Mouse (Mus musculus) CD4-positive, CD25-positive, alpha-beta regulatory T cell, adult 2 months (primary cell): ENCODE results near the gene Hspa12a.
"Not testable (repeated sequence)": the region's sequence is repeated elsewhere in the genome, so short reads cannot be mapped to it uniquely, and the experiment has no call there.

Experiments used
- DNase-seq: peaks from one replicate; pipeline ENCODE4 v3.0.0-alpha.2; 2012; ENCODE audit warnings: low read depth, low spot score

Hspa12a gene

DNA sequence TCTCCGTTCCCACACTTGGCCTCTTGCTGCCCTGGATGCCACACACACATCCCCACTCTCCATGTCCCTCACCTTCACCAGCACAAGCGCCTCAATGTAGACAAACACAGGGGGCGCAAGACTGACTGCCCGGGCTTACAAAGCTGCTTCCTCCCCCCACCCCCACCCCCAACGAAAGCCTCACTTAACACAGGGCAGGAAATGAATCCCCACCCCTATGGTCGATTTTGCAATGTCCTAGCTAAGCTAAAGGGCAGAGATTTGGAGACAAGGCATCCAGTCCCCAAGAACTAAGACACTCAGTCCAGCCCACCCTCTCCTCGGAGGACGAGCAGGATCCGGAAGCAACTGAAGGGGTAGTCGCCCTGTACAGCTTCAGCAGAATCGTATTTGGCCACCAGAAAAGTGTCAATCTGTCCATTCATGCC lies 32.5 kb downstream of the Hspa12a start:
- DNase-seq, result peak; percentile 38

DNA sequence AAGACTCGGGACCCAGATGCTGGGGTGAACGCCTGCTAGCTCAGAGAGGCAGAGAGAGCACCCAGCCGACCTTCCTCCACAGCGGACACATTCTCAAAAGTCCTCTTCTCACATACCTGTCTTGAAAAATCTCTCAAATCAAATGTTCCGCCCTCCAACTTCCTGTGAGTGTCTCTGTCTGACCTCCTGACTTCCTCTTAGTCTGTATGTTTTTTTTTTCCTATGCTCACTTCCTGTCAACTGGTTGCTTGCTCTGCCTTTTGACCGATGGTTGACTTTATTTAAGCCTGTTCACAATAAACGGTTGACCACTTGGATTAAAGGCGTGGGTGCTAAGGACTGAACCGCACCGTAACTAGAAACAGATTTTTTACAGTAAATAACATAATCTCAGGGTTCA lies 35.4 kb downstream of the Hspa12a start:
- peak; percentile 40 for DNase-seq

DNA sequence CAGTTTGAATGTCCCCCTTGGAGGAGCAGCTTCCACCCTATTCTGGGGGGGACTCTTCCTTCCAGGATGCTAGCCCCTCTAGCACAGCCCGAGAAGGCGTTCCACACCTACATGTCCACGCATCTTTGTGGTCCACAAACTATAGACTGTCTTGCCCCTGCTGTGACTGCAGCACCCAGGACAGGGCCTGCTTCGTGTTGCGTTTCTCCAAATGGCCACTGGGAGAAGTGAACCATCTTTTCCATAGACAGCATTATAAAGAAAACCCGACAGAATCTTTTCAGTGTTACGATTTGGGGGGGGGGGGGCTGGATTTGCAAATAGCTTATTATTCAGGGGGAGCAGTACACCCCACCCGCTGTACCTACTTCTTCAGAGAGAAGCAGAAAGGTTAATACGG lies 36.8 kb downstream of the Hspa12a start:
- no peak for DNase-seq

DNA sequence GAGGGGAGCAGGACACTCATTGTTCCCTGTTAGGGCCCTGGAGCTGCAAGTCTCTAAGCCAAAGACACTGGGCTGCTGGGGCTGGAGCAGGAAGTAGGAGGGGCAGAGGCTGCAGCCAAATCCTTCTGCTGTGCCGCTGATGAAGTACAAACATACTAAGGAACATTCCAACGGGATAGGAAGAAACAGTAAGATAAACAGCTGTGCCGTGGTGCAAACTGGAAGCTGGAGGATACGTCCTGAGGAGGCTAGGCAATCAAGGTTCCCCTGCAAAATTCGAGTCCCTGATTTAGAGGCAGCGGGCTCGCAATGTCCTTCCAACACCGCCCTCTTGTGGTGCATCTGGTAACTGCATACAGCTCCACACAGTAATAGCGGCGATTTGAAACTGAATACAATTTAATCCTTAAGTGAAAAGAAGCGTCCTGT lies 39.5 kb downstream of the Hspa12a start:
- peak; percentile 80 for DNase-seq

DNA sequence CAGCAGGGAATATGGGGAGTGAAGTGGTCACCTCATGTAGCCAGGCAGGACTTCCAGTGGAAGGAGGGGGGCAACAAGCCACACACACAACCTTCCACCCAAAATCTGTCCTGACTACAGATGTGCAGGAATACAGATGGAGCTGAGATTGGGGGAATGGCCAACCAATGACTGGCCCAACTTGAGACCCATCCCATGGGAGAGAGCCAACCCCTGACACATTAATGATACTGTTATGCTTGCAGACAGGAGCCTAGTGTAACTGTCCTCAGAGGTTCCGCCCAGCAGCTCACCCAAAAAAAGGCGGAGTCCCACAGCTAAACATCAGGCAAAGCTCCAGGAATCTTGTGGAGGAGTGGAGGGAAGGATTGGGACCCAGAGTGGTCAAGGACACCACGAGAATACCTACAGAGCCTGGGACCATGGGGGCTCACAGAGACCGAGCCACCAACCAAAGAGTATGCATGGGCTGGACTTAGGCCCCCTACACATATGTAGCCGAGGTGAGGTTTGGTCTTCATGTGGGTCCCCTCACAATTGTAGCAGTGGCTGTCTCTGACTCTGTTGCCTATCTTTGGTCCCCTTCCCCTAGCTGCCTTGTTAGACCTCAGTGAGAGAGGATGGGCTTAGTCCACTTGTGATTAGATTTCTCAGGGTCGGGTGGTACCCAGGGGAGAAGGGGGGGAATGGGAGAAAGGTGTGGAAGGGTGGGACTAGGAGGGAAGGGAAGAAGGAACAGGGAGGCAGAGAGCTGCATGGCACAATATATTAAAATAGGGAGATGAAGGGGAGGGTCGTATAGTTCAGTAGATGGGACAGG lies 40.2 kb downstream of the Hspa12a start:
- no peak for DNase-seq

DNA sequence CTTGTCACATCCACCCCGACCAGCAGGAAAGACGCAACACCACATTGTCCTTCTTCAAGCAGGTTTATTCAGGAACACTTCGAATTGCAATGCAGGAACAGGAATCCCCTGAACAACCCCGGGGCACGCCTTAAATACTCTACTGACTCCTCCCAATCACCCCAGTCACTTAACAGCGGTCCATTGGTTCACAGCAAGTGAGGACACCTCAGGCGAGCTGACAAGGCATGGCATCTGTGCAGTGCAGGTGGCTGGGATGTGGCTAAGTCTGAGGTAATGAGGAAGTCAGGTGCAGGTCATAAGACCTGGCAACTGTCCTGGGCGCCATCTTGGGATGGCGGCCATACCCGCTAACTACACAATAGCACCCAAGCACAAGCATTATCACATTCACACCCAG lies 43.0 kb downstream of the Hspa12a start:
- not testable (repeated sequence) for DNase-seq

DNA sequence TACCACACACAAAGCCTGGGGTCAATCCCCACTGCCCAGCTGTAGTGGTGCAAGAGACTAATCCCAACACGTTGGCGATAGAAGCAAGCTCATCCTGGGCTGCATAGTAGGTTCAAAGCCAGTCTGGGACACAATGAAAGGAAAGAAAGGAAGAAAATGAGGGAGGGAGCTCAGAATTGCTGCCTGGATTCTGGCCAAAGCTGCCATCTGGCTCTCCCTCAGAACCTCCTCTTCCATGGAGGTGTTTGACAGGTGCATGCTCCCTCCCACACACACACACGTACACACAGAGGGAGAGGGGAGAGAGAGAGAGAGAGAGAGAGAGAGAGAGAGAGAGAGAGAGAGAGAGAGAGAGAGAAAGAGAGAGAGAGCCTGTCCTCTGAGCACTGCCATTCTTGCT lies 47.2 kb downstream of the Hspa12a start:
- no peak for DNase-seq

DNA sequence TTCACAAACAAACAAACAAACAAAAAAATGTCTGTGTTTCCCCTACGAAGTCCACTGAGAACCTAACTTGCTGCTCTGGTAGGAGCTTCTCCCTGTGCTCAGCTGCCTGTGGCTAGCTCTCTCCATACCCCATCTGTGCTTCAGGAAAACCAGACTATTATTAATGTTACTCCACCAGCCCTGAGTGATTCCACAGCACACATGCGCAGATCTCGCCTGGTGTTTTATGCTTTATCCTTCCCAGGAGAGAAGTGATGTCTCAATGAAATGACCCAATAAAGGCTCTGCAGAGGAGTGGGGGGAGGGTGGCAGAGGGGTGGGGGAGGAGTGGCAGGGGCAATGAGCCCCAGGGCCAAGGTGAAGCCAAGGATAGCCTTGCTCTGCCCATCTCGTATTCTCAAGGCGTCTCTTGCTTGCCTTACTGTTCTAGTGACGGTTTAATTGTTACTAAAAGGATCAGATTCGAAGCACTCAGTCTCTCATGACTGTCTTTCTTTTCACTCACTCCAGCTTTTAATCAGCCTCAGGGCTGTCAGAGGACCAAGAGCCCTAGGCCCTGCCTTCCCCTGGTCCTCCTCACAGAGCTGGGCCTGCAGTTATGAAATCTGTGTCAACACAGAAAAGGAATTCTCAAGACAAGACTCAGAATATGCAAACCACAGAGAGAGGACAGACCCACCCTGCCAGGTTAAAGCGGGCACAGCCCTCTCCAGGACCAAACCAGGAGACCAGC lies 54.0 kb downstream of the Hspa12a start:
- no peak for DNase-seq

DNA sequence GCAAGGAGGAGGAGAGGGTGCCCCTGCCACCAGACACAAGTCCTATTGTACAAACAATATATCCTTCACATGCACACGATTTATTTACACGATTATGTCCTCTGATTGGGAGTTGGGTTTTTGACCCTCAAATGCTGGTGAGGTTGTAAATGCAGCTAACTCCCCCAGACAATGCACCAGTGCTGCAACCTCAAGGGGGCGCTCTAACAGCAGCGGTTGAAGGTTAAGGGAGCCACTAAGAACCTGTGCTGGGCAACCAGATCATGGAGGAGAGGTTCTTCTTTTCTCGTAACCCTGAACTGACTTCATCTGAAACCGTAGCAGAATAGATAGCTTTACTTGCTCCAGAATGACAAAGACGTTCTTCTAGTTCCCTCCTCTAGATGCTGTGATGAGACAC lies 57.0 kb downstream of the Hspa12a start:
- peak; percentile 17 for DNase-seq

DNA sequence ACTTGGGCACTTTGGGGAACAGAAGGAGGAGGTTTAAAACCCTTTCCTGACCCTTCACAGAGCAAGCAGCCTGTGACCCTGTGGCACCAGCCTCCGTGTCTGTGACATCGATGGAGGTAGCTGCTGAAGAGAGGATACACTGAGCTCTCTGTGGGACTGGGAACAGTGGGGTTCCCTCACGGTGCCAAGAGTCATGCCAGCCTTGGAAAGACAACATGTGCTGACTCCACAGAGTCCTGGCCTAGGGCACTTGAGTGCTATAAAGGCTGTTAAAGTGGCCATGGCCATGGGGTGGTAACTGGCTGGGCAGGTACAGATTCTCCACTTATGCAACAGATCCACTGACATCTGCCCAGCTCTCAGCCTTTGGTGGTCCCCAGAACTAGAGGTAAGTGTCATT lies 60.0 kb downstream of the Hspa12a start:
- DNase-seq, result no peak

DNA sequence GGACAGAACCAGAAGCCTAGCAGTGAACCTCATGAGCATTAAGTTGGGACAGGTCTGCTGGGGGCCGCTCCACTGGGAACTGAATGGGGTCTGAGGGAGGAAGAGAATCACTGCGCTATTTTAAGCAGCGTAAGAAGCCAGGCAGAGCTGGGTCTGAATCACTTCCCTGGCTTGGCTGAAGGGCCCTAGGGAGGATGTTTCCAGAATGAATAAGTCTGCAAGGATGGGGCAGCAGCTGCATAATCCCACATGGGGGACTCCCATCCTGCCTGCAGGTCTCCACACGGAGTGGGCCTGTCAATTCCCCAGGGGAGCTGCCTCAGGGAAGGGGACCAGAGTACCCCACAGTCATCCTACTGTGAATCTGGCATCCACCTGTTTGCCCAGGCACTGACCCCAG lies 61.1 kb downstream of the Hspa12a start:
- DNase-seq, result no peak

DNA sequence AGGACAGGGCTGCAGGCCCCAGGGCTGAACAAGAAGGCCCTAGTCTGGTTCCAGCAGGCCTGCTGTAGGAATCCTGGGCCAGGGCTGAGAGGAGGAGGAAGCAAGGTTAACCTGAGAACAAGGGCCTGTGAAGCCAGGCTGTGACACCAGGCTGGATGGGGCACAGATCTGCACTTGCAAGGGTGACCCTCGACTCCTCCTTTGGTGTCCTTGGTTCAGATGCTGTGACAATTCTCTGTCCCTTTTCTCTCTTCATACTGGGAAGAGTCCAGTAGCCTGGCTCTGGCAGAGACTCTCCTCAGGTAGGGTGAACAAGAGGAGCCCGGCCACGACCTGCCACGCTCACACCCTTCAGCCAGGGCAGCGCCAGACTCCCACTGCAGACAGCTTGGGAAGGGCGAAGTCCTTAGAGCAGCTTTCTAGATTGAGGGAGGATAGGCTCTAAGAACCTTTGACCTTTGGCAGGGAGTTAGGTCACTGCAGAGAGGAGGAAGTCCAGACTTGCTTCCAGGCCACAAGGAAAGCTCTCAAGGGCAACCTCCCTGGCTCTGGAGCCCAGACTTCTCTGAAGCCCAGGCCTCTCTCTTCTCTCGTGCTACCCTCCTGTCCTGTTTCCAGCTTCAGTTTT lies 64.0 kb downstream of the Hspa12a start:
- DNase-seq, result no peak

DNA sequence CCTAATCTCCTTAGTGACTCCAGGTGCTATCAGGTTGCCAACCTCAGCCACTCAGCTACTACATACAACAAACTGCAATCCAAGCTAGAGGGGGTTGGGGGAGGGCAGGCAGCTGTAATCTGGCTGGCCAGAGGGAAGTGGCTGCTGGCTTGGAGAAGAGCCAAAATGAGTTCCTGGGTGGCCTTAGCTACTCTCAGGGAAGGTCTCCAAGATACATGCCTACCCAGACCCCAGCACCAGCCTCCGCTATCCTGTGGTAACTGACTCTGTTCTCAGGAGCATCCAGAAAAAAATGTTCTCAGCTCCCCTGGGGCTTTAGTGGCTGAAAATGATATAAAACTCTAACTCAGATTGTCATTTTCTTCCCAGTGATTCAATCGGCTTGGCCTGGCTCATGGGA lies 64.9 kb downstream of the Hspa12a start:
- DNase-seq, result no peak

DNA sequence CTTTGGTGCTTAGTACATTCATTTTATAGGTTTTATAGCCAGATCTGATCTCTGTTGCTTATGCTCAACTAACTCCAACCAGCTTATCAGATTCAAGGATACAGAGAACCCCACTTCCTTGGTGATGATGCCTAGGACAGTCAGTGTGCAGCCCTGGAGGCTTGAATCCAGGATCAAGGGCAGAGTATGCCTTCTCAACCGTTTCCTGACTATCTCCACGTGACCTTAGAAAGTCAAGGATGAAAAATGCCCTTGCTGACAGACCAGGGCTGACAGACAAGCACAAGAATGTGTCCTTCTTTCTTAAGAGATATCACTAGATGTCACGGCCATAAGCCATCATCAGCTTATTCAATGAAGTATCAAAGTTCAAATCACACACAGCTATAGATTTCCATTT lies 69.9 kb downstream of the Hspa12a start:
- DNase-seq, result no peak

DNA sequence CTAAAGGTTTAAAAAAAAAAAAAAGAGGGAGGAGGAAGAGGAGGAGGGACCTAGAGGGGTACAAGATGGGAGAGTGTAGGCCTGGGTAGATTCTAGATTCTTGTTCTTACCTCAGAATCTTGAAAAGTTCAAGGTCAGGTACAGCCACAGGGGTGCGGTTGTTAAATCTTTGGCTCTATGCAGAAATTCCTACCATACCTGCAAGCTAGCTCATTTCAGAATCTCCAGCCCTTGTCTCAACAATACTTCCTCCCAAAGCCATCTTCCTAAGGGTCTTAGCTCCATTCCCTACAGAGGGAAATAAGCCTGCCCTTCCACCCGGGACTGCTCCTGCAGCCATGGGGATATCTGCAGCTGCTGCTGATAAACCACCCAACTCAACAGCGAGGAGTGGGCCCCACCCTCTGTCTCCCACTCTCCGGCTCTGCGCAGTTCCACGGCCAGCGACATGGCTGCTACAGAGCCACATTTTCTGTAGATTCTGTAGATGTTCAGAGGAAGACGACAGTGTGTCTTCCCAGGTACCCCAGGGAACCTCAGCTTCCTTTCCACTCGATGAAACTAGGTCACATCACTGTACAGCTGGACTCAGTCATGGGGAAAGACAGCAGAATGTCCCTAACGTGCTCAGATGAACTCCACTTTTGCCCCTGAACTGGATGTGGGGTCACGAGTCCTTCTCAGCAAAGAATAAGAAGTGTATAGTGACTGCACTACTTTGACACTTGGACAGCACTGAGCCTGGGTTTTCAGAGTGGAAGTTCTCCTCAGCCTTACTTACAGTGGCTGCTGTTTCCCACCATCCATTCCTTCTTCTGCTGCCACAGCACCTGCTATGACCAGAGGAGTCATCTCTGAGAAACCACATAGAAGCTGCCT lies 70.8 kb downstream of the Hspa12a start:
- no peak for DNase-seq

DNA sequence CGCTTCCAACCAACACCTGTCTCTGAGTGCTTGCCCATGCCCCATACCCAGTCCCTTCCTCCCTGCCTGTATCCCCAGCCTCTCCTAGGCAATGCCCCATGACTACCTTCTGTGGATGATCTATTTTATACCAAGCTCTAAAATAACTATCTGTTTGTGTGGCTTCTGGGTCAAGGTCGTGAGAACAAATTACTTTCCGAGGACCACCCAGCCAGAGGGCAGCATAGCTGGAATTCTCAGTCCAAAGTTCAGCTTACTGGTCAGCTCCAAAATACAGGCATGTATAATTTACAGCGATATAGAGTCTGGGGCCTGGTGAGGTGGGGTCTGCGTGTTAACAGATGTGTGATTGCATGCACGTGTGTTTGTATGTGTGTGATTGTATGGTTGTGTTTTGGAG lies 71.6 kb downstream of the Hspa12a start:
- DNase-seq, result no peak

DNA sequence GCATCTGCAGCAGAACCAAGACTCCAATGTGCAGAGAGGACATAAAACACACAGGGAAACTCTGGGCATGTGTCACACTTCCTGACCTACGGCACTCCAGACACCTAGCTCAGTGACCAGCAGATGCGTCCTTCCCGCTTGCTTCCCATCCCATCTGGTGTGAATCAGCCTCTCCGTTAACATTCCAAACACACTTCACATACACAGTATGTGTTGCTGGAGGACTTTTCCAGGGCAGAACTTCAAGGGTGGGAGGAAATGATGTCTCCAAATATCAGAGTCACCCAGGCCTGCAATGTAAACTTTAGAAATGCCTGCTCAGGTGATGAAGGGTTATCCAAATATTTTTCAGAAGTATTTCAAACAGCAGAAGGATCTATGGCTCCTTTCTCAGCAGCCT lies 76.8 kb downstream of the Hspa12a start:
- no peak for DNase-seq

DNA sequence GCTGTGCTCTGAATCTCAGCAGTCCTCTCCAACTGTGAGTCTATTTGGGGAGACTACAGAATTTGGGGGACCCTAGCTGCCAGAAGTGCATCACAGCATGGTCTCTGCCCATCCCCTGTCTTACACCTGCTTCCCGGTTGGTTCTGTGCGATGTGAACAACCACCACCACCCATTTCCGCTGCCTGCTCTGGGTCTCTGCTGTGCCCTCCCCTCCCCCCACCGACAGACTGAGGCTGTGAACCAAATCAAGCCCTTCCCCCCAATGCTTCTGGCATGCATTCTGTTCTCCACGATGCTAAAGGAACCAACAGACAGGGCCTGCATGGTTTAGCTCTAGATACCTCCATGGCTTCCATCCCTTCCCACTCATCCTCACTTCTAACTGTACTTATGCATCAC lies 78.2 kb downstream of the Hspa12a start:
- DNase-seq, result peak; percentile 59

DNA sequence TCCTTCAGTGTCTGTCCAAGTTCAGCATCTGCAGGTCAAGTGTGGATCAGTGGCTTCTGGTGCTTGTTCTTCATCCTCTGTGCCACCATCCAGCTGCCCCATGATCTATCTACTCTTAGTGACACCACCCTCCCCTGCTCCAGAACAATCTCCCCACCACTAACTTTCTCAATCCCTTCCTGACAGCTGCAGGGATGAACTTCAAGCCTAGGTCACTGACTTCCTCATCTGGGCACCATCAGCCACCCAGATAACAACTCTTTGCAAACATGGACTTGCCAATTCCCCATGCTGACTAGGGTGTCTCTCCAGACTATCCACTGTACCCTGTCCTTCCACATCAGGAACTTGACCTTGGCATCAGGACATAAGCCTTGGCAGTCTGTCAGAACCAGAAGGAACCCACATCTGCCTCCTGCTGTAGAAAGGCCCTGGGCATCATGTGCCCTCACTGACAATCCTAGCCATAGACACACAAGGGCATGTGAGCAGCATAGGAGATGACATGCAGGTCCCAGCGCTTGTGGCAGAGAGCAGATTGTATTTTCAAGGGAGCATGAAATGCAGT lies 79.4 kb downstream of the Hspa12a start:
- no peak for DNase-seq

DNA sequence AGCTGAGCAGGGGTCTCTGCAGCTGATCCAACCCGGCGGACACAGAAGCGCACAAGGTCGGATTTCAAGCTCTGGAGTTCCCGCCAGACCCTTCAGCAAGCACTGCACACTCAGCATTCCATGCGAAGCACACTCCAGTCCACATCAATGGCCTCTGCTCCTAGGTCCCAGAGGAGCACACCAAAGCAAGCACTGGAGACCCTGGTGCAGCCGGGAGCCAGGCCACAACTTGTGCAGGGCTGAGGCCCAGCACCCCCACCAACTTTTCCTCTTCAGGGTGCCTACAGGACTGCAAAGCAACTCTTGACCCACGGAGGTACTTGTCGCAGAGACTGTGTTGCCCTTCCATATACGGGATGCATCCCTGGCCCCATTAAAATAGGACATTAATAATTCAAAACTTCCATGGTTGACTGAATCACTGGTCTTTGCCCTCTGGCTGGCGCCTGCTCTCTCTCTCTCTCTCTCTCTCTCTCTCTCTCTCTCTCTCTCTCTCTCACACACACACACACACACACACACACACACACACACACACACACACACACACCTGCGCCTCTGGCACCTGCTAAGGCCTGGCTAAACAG lies 82.2 kb downstream of the Hspa12a start:
- no peak for DNase-seq
